Mouse (Mus musculus): ENCODE measurements at regions not wholly inside any gene's neighbourhood (a gene's known extent, or its start where the extent isn't known, plus 50 kb on each side); places are given as distances from the start of the nearest gene placed in this dataset.
"Not testable (repeated sequence)": the region's sequence is repeated elsewhere in the genome, so short reads cannot be mapped to it uniquely, and the experiment has no call there.

DNA sequence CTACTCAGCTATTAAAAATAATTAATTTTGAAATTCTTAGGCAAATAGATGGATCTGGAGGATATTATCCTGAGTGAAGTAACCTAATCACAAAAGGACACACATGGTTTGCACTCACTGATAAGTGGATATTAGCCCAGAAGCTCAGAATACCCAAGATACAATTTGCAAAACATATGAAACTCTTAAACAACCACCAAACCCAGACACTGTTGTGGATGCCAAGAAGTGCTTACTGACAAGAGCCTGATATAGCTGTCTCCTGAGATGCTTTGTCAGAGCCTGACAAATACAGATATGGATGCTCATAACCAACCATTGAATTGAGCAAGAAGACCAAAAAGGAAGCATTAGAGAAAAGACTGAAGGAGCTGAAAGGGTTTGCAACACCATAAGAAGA, 468.4 kb upstream of the Cdh12 start:
- in situ Hi-C loops (cut with MboI, MseI), result not testable (repeated sequence)

GRCm38 (mm10) chr15:19985001-19985400, 464.1 kb upstream of the Cdh12 start:
- in situ Hi-C loops (cut with MboI, MseI), result not testable (repeated sequence)

- in situ Hi-C loops (cut with MboI, MseI), result no loop called here
Observed at GRCm38 (mm10) chr15:20031772-20032171, 417.3 kb upstream of the Cdh12 start.

DNA sequence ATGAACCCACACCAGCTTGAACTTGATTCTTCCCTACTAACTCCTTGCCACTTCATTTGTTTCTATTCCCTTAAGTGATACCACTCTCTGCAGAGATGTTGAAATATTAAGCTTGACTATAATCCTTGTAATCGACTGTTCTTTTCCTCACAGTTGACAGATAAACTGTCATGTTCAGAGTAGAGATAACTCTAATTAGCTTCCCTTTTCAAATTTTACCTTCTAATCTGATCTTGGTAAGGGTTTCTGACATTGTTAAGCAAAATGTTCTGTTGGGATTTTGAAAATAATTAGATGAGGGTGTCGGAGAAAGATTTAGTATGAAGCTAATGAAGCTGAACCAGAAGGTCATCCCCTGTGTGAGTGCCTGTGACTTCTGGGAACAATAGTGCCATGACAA, 414.7 kb upstream of the Cdh12 start:
- in situ Hi-C loops (cut with MboI, MseI), result no loop called here

DNA sequence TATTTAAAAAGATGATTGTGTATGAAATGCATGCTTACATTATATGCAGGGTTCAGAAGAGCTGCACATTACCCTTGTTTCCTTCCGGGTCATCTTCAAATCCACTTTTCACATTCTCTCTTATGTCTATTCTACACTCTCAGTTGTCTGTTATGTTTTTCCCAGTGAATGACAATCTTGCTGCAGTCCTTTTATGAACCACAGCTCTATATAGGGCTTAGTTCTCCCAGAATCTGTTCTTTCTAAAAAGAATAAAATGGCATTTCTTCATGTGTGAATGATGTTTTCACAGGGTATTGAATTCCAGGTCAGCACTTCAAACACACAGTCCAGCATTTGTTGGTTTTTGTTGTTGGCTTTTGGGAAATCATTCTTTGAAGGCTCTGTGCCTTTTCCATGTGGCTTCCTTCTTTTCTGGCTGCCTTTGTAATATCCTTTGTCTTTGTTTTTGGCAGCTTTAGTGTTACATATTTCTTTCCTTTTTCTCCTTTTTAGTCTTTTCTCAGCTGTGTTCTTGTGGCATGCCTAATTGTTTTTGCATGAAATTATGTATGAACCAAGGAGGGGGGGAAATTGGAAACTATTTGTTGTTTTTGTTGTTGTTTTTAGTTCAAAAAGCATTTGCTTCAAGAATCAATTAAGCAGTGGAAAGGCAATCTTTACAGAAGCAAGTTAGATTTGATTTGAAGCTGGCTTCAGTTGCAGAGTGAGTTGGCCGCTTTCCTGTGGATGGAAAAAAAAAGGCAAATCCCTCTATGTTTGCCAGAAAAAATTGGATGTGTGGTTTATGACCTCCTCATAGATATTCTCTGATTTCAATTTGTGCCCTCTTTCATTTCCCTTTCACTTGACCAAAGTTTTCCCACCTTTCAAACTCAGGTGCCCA, 410.3 kb upstream of the Cdh12 start:
- in situ Hi-C loops (cut with MboI, MseI), result no loop called here

GRCm38 (mm10) chr15:20040041-20040440, 409.0 kb upstream of the Cdh12 start:
- in situ Hi-C loops (cut with MboI, MseI), result no loop called here

- in situ Hi-C loops (cut with MboI, MseI), result no loop called here
Observed at GRCm38 (mm10) chr15:20084958-20085357, 364.1 kb upstream of the Cdh12 start.

DNA sequence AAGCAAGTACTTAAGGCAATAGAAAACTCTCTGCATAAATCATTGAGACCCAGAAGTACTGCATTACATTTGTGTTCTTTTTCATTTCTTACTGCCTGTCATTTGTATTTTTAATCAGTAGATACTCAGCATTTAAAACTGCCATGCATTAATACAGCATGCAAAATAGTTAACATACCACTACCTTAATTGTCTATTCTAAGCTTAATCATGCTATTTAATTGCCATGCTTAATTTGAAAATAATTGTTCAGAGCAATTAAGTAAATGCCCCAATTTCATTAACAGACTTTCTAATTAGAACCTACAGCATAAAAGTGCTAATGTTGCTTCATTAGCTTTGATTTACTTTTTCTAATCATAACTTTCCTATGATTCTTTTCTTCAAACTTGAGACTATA, 359.3 kb upstream of the Cdh12 start:
- in situ Hi-C loops (cut with MboI, MseI), result loop anchor here in 1 of 2 experiments (10.0 kb wide), 1 partner anchor 1825 kb away; no protein-coding TSS in a partner anchor

DNA sequence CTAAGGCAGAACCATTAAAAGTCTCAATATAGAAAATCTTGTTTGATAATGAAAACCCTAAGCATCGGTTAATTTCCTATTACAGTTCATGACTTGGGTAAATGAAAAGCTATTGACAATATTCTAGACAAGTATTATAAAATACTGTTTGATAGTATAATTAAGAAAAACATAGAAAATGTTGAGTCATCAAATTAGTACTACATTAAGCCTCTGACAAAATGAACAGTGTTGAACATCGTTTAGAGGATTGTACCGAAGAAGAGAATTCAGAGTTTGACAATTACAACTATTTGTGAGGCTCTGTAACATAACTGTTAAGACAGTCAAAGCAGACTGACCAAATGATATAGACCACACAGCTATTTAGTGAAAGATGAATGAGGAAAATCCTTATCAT, 358.5 kb upstream of the Cdh12 start:
- in situ Hi-C loops (cut with MboI, MseI), result loop anchor here in 1 of 2 experiments (10.0 kb wide), 1 partner anchor 1824 kb away; no protein-coding TSS in a partner anchor

- in situ Hi-C loops (cut with MboI, MseI), result loop anchor here in 1 of 2 experiments (10.0 kb wide), 1 partner anchor 1819 kb away; no protein-coding TSS in a partner anchor
Observed at GRCm38 (mm10) chr15:20095764-20096163, 353.3 kb upstream of the Cdh12 start.

DNA sequence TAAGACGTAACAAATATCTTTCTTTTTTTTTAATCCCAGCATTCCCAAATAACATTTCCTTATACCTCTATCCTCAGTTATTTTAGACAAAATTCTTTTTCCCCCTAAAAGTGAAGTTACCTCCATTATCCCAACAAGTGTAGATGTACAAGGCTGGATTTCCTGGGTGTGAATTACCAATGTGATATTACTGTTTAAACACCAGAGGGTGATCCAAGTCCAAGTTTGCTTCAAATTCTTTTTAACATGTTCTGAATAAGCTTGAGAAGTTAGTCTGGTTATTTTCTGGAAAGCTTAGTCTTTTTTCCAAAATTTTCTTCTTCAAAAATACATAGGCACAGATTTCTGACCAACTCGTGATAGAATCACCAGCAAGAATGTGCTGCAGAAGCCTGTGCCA, 329.5 kb upstream of the Cdh12 start:
- in situ Hi-C loops (cut with MboI, MseI), result no loop called here

DNA sequence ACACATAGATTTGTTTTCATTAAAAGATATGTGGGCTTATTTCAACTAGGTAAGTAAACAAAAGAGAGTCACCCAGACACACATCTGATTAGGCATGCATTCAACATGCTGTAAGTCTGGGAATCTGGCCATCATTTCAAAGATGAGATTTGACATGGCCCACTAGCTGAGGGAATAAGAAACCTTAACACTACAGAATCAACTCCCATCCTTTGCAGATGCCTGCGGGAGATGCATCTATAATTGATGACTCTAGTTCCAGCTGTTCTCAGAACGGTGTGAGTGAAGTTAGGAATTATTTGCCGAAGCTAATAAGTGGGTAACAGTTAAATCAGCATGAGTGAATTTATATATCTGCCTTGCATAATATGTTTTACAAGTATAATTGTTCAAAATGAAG, 325.5 kb upstream of the Cdh12 start:
- in situ Hi-C loops (cut with MboI, MseI), result no loop called here

DNA sequence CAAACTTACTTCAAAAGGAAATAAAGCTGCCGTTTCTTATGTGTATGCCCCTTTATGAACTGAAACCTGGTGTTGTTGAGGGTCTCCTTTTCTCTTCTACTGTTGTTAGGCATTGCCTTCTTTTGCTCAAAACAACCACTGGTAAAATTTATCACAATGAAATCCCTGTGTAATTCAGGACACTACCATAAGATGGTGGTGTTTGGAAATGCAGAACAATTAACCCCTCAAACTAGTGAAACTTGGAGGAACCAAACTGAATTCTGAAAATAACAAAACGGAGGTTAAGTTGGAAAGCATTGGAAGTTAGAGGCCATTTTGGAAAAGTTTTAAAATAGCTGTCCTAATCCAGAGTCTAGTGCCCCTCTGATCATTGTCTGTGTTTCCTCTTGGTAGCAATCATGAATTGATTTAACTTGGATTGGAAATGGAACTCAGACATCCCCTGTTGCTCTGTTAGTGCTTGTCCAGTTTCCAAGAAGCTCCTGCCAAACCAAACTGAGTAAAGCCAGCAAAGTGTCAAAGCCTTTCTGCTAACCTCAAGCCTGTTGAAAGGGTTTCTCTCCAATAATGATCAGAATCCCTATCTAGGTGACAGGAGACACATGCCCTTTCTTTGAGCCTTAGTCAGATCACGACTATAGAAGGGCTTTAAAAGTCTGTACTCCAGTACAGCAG, 313.0 kb upstream of the Cdh12 start:
- in situ Hi-C loops (cut with MboI, MseI), result no loop called here

DNA sequence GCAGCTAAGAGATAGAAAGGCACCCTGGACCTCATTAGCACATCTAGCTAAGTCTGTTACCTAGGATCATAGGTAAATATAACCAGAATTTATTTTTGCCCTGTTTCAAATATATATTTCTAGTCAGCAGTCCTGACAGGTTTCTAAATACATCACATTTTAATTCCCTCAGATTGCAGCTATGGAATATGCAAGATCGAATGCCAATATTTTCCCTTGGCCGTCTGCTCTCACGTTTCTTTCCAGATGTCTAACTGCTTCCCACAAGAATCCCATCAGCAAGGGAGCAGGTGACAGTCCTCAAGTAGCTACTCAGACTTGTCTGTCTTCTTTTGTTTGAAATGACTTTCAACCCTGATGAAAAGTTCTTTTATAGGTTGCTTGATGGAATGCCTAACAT, 297.2 kb upstream of the Cdh12 start:
- in situ Hi-C loops (cut with MboI, MseI), result no loop called here
